Mouse (Mus musculus) lung, postnatal 25 days (tissue): ENCODE measurements around the gene Tomm6.

Experiments used
- DNase-seq: peaks from one replicate; pipeline ENCODE4 v3.0.0; 2022; ENCODE audit warnings: low spot score

Tomm6 gene

GRCm38 (mm10) chr17:47688344-47688607 is at the start of gene Tomm6:
Gene Tomm6, minus strand, starts transcription at chr17:47688386.
- DNase-seq = no peak

- peak; percentile 93 for DNase-seq
These were observed 49.3 kb upstream of the Tomm6 start for GRCm38 (mm10) chr17:47737271-47738065.

GRCm38 (mm10) chr17:47736856-47737255 is 48.7 kb upstream of the Tomm6 start, which contains the start of gene Tfeb:
Gene Tfeb, plus strand, starts transcription at chr17:47737030.
- DNase-seq = peak; percentile 97

- no peak for DNase-seq
These were observed 47.4 kb upstream of the Tomm6 start for GRCm38 (mm10) chr17:47735553-47736100.

GRCm38 (mm10) chr17:47730633-47731575 is 42.7 kb upstream of the Tomm6 start:
- peak; percentile 28 for DNase-seq

- no peak for DNase-seq
These were observed 38.4 kb upstream of the Tomm6 start, which contains the start of gene Pgc for GRCm38 (mm10) chr17:47726566-47726965. Gene Pgc, plus strand, starts transcription at chr17:47726842.

GRCm38 (mm10) chr17:47721183-47721582 is 33.0 kb upstream of the Tomm6 start:
- no peak for DNase-seq

- no peak for DNase-seq
These were observed 26.9 kb upstream of the Tomm6 start for GRCm38 (mm10) chr17:47715037-47715436.

- no peak for DNase-seq
These were observed 24.8 kb upstream of the Tomm6 start for GRCm38 (mm10) chr17:47712889-47713571.

GRCm38 (mm10) chr17:47711883-47712282 is 23.7 kb upstream of the Tomm6 start:
- DNase-seq = no peak

GRCm38 (mm10) chr17:47710036-47710435 is 21.9 kb upstream of the Tomm6 start:
- no peak for DNase-seq

GRCm38 (mm10) chr17:47708972-47709371 is 20.8 kb upstream of the Tomm6 start:
- DNase-seq = no peak

- no peak for DNase-seq
These were observed 19.8 kb upstream of the Tomm6 start for GRCm38 (mm10) chr17:47707961-47708360.

GRCm38 (mm10) chr17:47706196-47706595 is 18.0 kb upstream of the Tomm6 start:
- no peak for DNase-seq

- no peak for DNase-seq
These were observed 16.5 kb upstream of the Tomm6 start for GRCm38 (mm10) chr17:47704692-47705091.

GRCm38 (mm10) chr17:47703556-47703955 is 15.4 kb upstream of the Tomm6 start:
- no peak for DNase-seq

GRCm38 (mm10) chr17:47702548-47703345 is 14.6 kb upstream of the Tomm6 start:
- DNase-seq = no peak

- no peak for DNase-seq
These were observed 13.6 kb upstream of the Tomm6 start for GRCm38 (mm10) chr17:47701793-47702192.

GRCm38 (mm10) chr17:47699055-47699454 is 10.9 kb upstream of the Tomm6 start:
- DNase-seq = no peak

- no peak for DNase-seq
These were observed 10.0 kb upstream of the Tomm6 start for GRCm38 (mm10) chr17:47698156-47698555.

- DNase-seq = no peak
These were observed 7.1 kb upstream of the Tomm6 start for GRCm38 (mm10) chr17:47695337-47695710.
